Mouse (Mus musculus): ENCODE measurements around the gene Zcchc18.
"Not testable (repeated sequence)": the region's sequence is repeated elsewhere in the genome, so short reads cannot be mapped to it uniquely, and the experiment has no call there.

The Zcchc18 gene

GRCm38 (mm10) chrX:136992978-136993547, at the start of gene Zcchc18:
Gene Zcchc18, plus strand, starts transcription at chrX:136993155.
- DNase-seq (ENCODE audit: low spot score), result no peak

DNA sequence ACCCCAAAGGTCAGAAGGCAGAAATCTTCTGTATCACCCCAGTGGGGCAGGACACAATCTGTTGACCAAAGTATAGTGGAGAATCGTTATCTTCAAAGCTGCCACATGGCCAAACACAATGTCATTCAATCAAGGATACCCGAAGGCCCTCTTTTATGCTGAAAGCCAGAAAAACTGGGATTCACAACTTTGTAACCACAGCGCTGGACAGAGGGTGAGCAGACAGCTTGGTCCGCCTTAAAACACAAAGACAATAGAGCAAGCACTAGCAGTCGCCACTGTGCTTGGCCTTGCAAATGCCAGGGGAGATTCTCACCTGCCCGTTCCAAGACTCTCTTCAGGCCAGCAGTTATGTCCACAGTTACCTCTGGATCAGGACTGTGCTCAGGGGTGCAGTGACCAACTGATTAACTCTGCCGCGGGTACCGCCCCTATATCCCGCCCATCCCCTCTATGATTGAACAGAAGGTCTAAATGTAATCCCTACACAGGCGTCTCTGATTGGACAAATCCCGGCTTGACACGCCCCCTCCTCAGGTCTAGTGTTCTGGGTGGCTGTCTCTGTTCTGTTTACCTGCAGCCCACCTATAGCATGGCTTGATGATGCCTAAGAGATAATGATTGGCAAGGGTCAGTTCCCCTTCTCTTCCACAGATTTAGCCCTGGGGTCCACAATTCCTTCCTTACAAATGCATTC, 35.2 kb upstream of the Zcchc18 start:
- DNase-seq (ENCODE audit: low spot score), result not testable (repeated sequence)

GRCm38 (mm10) chrX:136958300-136958699, 34.7 kb upstream of the Zcchc18 start:
- not testable (repeated sequence) for DNase-seq (ENCODE audit: low spot score)

GRCm38 (mm10) chrX:136959688-136960087, 33.3 kb upstream of the Zcchc18 start:
- DNase-seq (ENCODE audit: low spot score), result no peak

GRCm38 (mm10) chrX:136975397-136975796, 17.6 kb upstream of the Zcchc18 start, which contains the start of gene Tmsb15b2:
Gene Tmsb15b2, minus strand, starts transcription at chrX:136975497.
- DNase-seq (ENCODE audit: low spot score), result not testable (repeated sequence)

GRCm38 (mm10) chrX:136976424-136977084, 16.4 kb upstream of the Zcchc18 start, which contains the start of the genes Tmsb15l and Tmsb15b1:
Gene Tmsb15l, minus strand, starts transcription at chrX:136976869.
Gene Tmsb15b1, minus strand, starts transcription at chrX:136976874.
- peak; percentile 20 for DNase-seq (ENCODE audit: low spot score)

DNA sequence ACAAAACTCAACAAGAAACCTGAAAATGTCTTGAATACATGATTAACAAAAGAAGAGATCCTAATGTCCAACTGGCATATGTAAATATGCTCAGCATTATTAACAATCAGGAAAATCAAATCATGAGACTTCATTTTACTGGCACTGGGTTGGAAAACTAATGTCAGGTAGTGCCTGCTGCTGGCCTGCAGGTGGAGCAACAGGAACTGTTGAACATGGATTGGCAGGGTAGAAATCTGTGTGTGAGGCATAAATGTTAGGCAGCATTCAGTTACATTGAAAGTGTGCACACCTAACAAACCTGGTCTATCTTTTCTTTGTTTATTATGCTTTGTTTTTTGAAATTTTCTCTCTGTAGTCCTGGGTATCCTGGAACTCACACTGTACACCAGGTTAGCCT, 14.3 kb upstream of the Zcchc18 start:
- no peak for DNase-seq (ENCODE audit: low spot score)

DNA sequence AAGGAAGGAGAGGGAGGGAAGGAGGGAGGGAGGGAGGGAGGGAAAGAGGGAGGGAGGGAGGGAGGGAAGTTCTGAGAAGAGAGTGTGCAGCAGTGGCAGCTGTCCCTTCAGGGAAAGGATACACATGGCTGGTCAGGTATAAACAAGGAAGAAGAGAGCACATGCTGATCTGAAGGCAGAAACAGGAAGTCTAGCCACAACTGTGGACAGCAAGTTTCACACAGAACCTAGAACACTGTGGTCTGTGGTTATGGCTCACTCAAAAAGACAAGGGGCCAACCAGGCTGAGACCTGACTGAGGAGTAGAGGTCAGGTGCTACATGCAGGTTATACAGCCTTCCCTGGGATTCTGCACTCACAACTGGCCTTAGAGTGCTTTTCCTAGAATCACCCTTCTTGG, 6.9 kb upstream of the Zcchc18 start:
- DNase-seq (ENCODE audit: low spot score), result no peak

DNA sequence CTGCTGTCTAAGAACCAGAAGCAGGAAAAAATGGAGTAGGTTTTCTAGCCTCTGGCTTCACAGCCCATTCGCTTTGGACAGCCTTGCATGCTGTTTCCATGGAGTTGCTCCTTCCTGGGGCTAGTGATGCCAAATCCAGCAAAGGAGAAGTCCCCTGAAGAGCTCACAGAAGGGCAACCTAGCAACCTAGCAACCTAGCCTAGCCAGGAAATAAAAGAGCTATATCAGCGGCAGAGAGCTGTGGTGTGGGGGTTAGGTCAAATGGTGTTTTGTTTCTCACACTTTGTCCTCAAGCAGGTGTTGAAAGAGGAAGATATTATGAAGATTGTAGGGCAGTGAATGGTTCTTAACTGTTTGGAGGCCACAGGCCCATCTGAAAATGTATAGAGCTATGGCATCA, 1.7 kb upstream of the Zcchc18 start:
- no peak for DNase-seq (ENCODE audit: low spot score)

DNA sequence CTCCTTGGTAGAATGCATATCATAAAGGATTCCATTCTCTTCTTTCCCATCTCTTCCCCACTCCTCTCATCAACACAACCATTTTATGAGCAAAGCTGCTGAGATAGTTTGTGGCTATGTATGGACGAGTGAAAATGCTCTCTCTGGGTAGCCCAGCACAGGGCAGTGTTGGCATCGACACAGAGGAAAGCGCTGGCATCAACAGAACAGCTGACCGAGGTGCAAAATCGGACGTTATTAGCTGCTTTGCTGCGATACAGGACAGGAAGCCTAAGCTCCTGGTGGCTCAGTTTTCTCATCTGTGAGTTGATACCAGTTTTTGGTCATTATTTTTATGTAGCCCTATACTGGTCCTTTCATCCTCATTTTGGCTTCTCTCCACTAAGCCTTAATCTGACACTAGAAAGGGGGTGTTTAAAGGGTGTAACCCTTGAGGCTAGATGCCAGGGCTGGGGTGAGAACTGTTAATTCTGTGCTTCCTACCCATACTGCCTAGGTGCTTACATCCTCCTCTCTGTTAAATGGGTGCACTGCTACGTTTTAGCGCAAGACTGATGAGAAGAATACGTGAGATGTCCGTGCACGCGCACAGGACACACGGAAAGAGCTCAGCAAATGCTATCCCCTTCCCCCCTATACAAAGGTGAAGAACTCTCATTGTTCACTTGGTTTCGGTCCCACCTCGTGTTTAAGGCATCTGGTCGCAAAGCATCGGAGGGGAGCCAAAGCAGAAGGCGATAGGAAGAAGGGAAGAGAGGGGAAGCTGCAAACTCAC, 577 bp upstream of the Zcchc18 start:
- no peak for DNase-seq (ENCODE audit: low spot score)

GRCm38 (mm10) chrX:136993641-136994040, 686 bp downstream of the Zcchc18 start:
- no peak for DNase-seq (ENCODE audit: low spot score)

DNA sequence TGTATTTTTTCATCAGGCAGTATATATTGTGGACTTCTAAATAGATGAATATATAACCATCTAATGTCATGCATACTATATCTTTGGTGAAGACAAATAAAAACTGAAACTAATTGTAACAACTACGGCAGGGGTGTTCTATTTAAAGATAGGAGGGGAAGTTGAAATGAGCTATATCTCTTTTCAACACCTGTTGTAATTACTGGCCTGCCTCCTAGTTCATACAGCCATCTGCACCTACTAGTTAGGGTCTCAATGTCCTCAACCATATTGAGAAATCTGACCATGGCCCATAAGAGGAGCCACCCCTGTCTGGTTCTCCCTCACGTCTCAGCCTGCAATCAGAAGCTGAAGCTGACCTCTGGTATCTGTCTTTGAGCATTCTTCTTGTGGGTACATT, 3.3 kb downstream of the Zcchc18 start:
- no peak for DNase-seq (ENCODE audit: low spot score)

- DNase-seq (ENCODE audit: low spot score), result peak; percentile 32
Observed at GRCm38 (mm10) chrX:137015099-137015709, 22.2 kb downstream of the Zcchc18 start.

DNA sequence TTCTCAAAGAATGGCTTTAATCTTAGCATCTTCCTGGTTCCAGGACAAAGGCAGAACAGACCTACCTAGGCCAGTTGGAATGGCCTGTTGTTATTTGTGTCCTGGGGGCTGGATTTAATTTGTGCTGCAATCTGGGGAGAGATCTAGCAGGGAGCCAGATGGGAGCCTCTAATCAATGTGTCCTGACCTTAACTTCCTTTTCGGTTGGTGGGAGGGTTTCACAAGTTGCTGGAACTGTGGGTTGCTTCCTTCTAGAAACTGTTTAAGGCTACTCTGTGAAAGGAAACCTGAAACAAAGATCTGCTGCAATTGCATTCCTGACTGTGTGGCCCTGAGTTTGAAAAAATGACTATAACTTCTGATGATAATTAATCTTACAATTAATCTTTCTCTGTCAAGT, 24.7 kb downstream of the Zcchc18 start:
- no peak for DNase-seq (ENCODE audit: low spot score)

GRCm38 (mm10) chrX:137019310-137019709, 26.4 kb downstream of the Zcchc18 start:
- DNase-seq (ENCODE audit: low spot score), result peak; percentile 52

- no peak for DNase-seq (ENCODE audit: low spot score)
Observed at GRCm38 (mm10) chrX:137030916-137031315, 38.0 kb downstream of the Zcchc18 start.

- no peak for DNase-seq (ENCODE audit: low spot score)
Observed at GRCm38 (mm10) chrX:137031726-137032125, 38.8 kb downstream of the Zcchc18 start.

- DNase-seq (ENCODE audit: low spot score), result no peak
Observed at GRCm38 (mm10) chrX:137034322-137034721, 41.4 kb downstream of the Zcchc18 start.

- no peak for DNase-seq (ENCODE audit: low spot score)
Observed at GRCm38 (mm10) chrX:137037470-137037999, 44.6 kb downstream of the Zcchc18 start.

DNA sequence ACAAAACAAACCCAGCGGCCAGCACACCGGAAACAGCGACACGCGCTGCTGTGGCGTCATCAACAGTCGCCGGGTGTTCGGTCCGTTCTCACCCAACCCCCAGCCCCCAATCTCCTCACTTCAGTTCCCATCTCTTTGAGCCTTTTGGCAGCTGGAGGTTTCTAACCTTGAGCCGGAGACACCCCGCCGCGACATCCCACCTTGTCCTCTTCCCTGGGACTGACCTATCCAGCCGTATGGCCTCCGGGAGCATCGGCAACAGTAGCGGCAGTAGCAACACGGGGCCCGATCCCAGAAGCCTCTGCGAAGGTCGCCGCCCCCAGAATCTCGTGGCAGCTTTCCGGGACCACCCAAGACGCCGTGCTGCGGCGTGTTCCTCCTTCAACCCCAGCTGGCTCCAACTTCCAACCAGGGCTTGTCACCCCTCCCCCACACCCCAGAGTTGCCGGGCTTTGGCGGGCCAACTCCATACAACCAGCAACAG, 45.1 kb downstream of the Zcchc18 start, which contains the start of gene Slc25a53:
TSS of gene Slc25a53 (minus strand) at position 303 of the 484 bp plus-strand sequence.
- DNase-seq (ENCODE audit: low spot score), result peak; percentile 68

DNA sequence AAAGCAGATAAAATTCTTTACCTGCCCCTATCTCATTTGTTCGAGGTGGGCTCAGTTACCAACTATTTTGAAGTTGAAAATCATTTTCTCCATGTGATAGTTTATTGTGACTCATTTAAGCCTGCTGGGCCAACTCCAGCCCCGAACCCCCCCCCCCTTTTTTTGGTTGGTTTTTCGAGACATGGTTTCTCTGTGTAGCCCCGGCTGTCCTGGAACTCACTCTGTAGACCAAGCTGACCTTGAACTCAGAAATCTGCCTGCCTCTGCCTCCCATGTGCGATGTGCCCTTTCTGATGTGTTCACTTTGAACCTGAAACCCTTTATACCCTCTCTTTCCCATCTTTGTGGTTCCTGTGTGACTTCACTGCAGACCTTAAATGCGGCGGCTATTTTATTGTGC, 45.5 kb downstream of the Zcchc18 start:
- no peak for DNase-seq (ENCODE audit: low spot score)
